Mouse (Mus musculus) brain, adult 2 months (tissue): ENCODE data around the gene Hsf3.
"Not testable (repeated sequence)": the region's sequence is repeated elsewhere in the genome, so short reads cannot be mapped to it uniquely, and the experiment has no call there.

Experiments
- DNase-seq: peaks from one replicate; pipeline ENCODE4 v3.0.0; 2011; ENCODE audit warnings: low read depth, low spot score

The Hsf3 gene

GRCm38 (mm10) chrX:96456201-96456963 lies at the start of gene Hsf3:
Gene Hsf3, minus strand, starts transcription at chrX:96456294.
- no peak for DNase-seq

GRCm38 (mm10) chrX:96501580-96501979 lies 45.5 kb upstream of the Hsf3 start:
- peak; percentile 3 for DNase-seq

- DNase-seq = no peak
Measured at GRCm38 (mm10) chrX:96455149-96455548, 945 bp downstream of the Hsf3 start, which contains the start of gene Heph. Gene Heph, plus strand, starts transcription at chrX:96455359.

GRCm38 (mm10) chrX:96419383-96419782 lies 36.7 kb downstream of the Hsf3 start:
- no peak for DNase-seq

- DNase-seq = no peak
Measured at GRCm38 (mm10) chrX:96417733-96418132, 38.4 kb downstream of the Hsf3 start.

GRCm38 (mm10) chrX:96416970-96417369 lies 39.1 kb downstream of the Hsf3 start:
- DNase-seq = no peak

- not testable (repeated sequence) for DNase-seq
Measured at GRCm38 (mm10) chrX:96415351-96415750, 40.7 kb downstream of the Hsf3 start.

- DNase-seq = no peak
Measured at GRCm38 (mm10) chrX:96339108-96339507, 117.0 kb downstream of the Hsf3 start.

GRCm38 (mm10) chrX:96329764-96330163 lies 126.3 kb downstream of the Hsf3 start:
- DNase-seq = peak; percentile 26

GRCm38 (mm10) chrX:96293338-96293737 lies 162.8 kb downstream of the Hsf3 start, which contains the start of gene Vsig4:
Gene Vsig4, minus strand, starts transcription at chrX:96293438.
- no peak for DNase-seq

- no peak for DNase-seq
Measured at GRCm38 (mm10) chrX:96256509-96256908, 199.6 kb downstream of the Hsf3 start.
